Mouse (Mus musculus): ENCODE measurements around the gene Cdk2ap1. TPM values are rescaled to one million over a fixed set of nuclear protein-coding genes. Genes with fewer than 3 reads are reported as not detected.
"Not testable (repeated sequence)": the region's sequence is repeated elsewhere in the genome, so short reads cannot be mapped to it uniquely, and the experiment has no call there.

Cdk2ap1 gene
- polyA plus RNA-seq (2012; rRNA removed) (68.4 and 86.5 TPM in 2 replicates), polyA plus RNA-seq (2014; fragmentation: Nextera tagmentation; extraction: Ambion mirVana) (16.3 and 27.0 TPM in 2 replicates)

GRCm38 (mm10) chr5:124362982-124363381, at the start of gene Cdk2ap1:
TSS of gene Cdk2ap1 (minus strand) at chr5:124363082.
- not testable (repeated sequence) for H3K4me1 ChIP-seq (replicated peaks; ENCODE audit: control insufficient read depth in 2 of 2, insufficient read depth in 2 of 2, low read length in 1 of 2); H3K27ac ChIP-seq; H3K4me3 ChIP-seq (ENCODE audit: insufficient read depth in 1 of 2, low read depth in 2 of 2, low read length in 2 of 2); H3K9ac ChIP-seq (replicated peaks); H3K27me3 ChIP-seq (ENCODE audit: control insufficient read depth, insufficient read depth, low read length); H3K36me3 ChIP-seq (replicated peaks; ENCODE audit: control insufficient read depth, insufficient read depth, low read depth); ATAC-seq (ENCODE audit: insufficient read depth); DNase-seq (ENCODE audit: low read depth in 3 of 3, low spot score in 3 of 3); H3K9me3 ChIP-seq (ENCODE audit: control insufficient read depth, low read length); H3K4me2 ChIP-seq (ENCODE audit: low read depth)
- WGBS (ENCODE audit: insufficient replicate concordance), result 75% methylated on average over 5 of the region's 5 CpGs

- ATAC-seq (ENCODE audit: insufficient read depth) (peak; percentile 52), DNase-seq (ENCODE audit: low read depth in 3 of 3, low spot score in 3 of 3) (no peak)
- Histone ChIP-seq H3K4me2 (ENCODE audit: low read depth) (no peak overlapping the region), H3K9ac (replicated peaks) (no peak overlapping the region), H3K27me3 (ENCODE audit: control insufficient read depth, insufficient read depth, low read length) (no peaks in the 10 kb centered on the region), H3K36me3 (replicated peaks; ENCODE audit: control insufficient read depth, insufficient read depth, low read depth) (peaks cover 36% of the 10 kb centered on the region), H3K27ac (no peak overlapping the region), H3K9me3 (ENCODE audit: control insufficient read depth, low read length) (no peaks in the 10 kb centered on the region), H3K4me1 (replicated peaks; ENCODE audit: control insufficient read depth in 2 of 2, insufficient read depth in 2 of 2, low read length in 1 of 2) (no peaks in the 10 kb centered on the region), H3K4me3 (ENCODE audit: insufficient read depth in 1 of 2, low read depth in 2 of 2, low read length in 2 of 2) (no peak overlapping the region)
- TF ChIP-seq CTCF (IDR thresholded peaks at IDR 0.05; ENCODE audit: low read depth), result no peak
- TF ChIP-seq EP300 (IDR thresholded peaks at IDR 0.05; ENCODE audit: low read depth), result no peak
- 31% methylated on average over 5 of the region's 5 CpGs for WGBS (ENCODE audit: insufficient replicate concordance)
These were observed 49.3 kb upstream of the Cdk2ap1 start for GRCm38 (mm10) chr5:124412163-124412562.

- H3K27ac ChIP-seq, result no peak overlapping the region
- 68% methylated on average over 3 of the region's 3 CpGs for WGBS (ENCODE audit: insufficient replicate concordance)
- DNase-seq (ENCODE audit: low read depth in 3 of 3, low spot score in 3 of 3) (no peak), ATAC-seq (ENCODE audit: insufficient read depth) (no peak)
- H3K9me3 ChIP-seq (ENCODE audit: control insufficient read depth, low read length), result no peaks in the 10 kb centered on the region
- H3K27me3 ChIP-seq (ENCODE audit: control insufficient read depth, insufficient read depth, low read length), result no peaks in the 10 kb centered on the region
- TF ChIP-seq EP300 (IDR thresholded peaks at IDR 0.05; ENCODE audit: low read depth), result no peak
- peak; percentile 48 for TF ChIP-seq CTCF (IDR thresholded peaks at IDR 0.05; ENCODE audit: low read depth)
- H3K36me3 ChIP-seq (replicated peaks; ENCODE audit: control insufficient read depth, insufficient read depth, low read depth), result peaks cover 46% of the 10 kb centered on the region
- no peaks in the 10 kb centered on the region for H3K4me1 ChIP-seq (replicated peaks; ENCODE audit: control insufficient read depth in 2 of 2, insufficient read depth in 2 of 2, low read length in 1 of 2)
- H3K4me2 ChIP-seq (ENCODE audit: low read depth), result no peak overlapping the region
- H3K4me3 ChIP-seq (ENCODE audit: insufficient read depth in 1 of 2, low read depth in 2 of 2, low read length in 2 of 2), result no peak overlapping the region
- H3K9ac ChIP-seq (replicated peaks), result no peak overlapping the region
These were observed 47.9 kb upstream of the Cdk2ap1 start for GRCm38 (mm10) chr5:124410808-124411207.

- no peak overlapping the region for H3K9ac ChIP-seq (replicated peaks)
- H3K4me3 ChIP-seq (ENCODE audit: insufficient read depth in 1 of 2, low read depth in 2 of 2, low read length in 2 of 2), result no peak overlapping the region
- H3K9me3 ChIP-seq (ENCODE audit: control insufficient read depth, low read length), result no peaks in the 10 kb centered on the region
- 39% methylated on average over 7 of the region's 7 CpGs for WGBS (ENCODE audit: insufficient replicate concordance)
- H3K27ac ChIP-seq, result no peak overlapping the region
- ATAC-seq (ENCODE audit: insufficient read depth), result no peak
- H3K4me2 ChIP-seq (ENCODE audit: low read depth), result no peak overlapping the region
- DNase-seq (ENCODE audit: low read depth in 3 of 3, low spot score in 3 of 3), result no peak
- no peak for TF ChIP-seq EP300 (IDR thresholded peaks at IDR 0.05; ENCODE audit: low read depth)
- no peak for TF ChIP-seq CTCF (IDR thresholded peaks at IDR 0.05; ENCODE audit: low read depth)
- H3K36me3 ChIP-seq (replicated peaks; ENCODE audit: control insufficient read depth, insufficient read depth, low read depth), result peaks cover 44% of the 10 kb centered on the region
- no peaks in the 10 kb centered on the region for H3K4me1 ChIP-seq (replicated peaks; ENCODE audit: control insufficient read depth in 2 of 2, insufficient read depth in 2 of 2, low read length in 1 of 2)
- no peaks in the 10 kb centered on the region for H3K27me3 ChIP-seq (ENCODE audit: control insufficient read depth, insufficient read depth, low read length)
These were observed 30.8 kb upstream of the Cdk2ap1 start for GRCm38 (mm10) chr5:124393726-124394125.

- ATAC-seq (ENCODE audit: insufficient read depth), result no peak
- no peaks in the 10 kb centered on the region for H3K27me3 ChIP-seq (ENCODE audit: control insufficient read depth, insufficient read depth, low read length)
- H3K36me3 ChIP-seq (replicated peaks; ENCODE audit: control insufficient read depth, insufficient read depth, low read depth), result peaks cover 45% of the 10 kb centered on the region
- 86% methylated on average over 4 of the region's 4 CpGs for WGBS (ENCODE audit: insufficient replicate concordance)
- TF ChIP-seq EP300 (IDR thresholded peaks at IDR 0.05; ENCODE audit: low read depth), result no peak
- TF ChIP-seq CTCF (IDR thresholded peaks at IDR 0.05; ENCODE audit: low read depth), result no peak
- no peak overlapping the region for H3K4me3 ChIP-seq (ENCODE audit: insufficient read depth in 1 of 2, low read depth in 2 of 2, low read length in 2 of 2)
- H3K9ac ChIP-seq (replicated peaks), result no peak overlapping the region
- H3K4me1 ChIP-seq (replicated peaks; ENCODE audit: control insufficient read depth in 2 of 2, insufficient read depth in 2 of 2, low read length in 1 of 2), result no peaks in the 10 kb centered on the region
- no peak overlapping the region for H3K4me2 ChIP-seq (ENCODE audit: low read depth)
- DNase-seq (ENCODE audit: low read depth in 3 of 3, low spot score in 3 of 3), result no peak
- H3K27ac ChIP-seq, result no peak overlapping the region
- no peaks in the 10 kb centered on the region for H3K9me3 ChIP-seq (ENCODE audit: control insufficient read depth, low read length)
These were observed 29.5 kb upstream of the Cdk2ap1 start for GRCm38 (mm10) chr5:124392412-124392811.

Measured in liver, embryonic 14.5 days (tissue).